Mouse (Mus musculus) spleen, adult 12 weeks (tissue): ENCODE measurements around the gene Map3k19.

Source experiments
- DNase-seq: peaks from one replicate; pipeline ENCODE4 v3.0.0; 2022; ENCODE audit warnings: low spot score

Map3k19 gene

DNA sequence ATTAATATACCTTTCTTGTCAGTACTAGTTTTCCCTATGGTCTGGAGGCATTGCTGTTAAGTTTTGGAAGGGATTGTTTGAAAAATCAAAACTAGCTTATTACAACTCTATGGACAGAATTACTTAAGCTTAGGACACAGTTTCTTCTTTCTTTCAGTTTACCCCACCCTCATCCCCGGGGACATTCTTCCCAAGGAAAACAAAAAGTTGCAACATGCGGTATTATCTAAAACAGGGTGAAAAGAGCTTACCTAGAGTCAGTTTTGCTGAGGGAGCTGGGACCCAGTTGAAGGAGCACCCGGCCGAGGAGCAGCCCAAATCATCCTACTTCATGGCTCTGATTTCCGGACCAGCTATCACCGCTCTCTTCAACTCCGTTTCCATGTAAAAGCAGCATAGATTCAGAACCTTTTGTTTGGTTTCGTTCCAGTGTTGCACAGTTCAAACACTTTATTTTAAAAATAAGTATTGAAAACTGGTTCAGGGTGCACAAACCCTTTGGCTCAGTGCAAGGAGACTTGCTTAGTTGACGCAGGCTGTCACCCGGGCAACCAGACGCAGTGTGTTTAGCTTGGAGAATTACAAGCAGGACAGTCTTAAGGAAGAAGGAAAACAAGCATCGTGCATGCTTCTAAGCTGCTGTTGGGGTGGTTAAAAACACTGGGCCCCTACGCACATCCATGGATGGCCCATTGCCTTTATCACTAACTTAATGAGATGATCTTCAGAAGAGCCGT is at the start of gene Map3k19:
Map3k19 (minus strand) TSS at position 546 of the 737 bp plus-strand sequence.
- DNase-seq: no peak

DNA sequence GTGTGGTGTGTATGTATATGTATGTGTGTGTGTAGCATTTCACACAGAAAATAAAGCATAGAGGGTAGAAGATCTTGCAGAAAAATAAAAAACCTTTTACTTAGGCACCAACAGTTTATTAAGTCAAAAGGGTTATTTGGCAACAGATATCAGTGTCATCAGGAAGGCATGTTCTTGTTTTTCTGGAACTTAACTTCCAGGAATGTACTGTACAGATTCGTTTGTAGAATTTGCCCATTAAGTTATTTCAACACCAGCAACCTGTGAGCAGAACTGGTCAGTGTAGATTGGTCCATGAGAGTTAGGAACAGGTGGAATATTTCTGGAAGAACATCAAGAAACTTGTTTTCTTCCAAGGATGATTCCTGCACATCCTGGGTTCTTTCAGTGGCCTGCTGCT is 44.6 kb upstream of the Map3k19 start:
- no peak for DNase-seq

DNA sequence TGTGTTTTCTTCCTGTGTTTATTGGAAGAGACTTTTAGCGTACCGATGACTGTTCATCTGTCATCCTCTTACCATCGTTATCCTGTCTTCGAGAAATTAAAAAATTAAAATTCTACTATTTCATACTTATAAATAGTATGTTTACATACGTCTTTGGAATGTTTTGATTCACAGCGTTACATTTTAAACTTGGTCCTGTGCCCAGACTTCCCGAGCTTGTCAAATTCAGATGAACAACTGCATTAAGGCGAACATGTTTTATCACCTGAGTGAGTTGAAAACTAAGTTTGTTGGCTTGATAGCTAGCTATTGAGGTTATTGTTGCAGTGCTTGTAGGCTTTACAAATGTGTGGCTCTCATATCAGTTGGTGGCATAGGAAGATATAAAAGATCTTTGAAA is 14.4 kb upstream of the Map3k19 start:
- no peak for DNase-seq

DNA sequence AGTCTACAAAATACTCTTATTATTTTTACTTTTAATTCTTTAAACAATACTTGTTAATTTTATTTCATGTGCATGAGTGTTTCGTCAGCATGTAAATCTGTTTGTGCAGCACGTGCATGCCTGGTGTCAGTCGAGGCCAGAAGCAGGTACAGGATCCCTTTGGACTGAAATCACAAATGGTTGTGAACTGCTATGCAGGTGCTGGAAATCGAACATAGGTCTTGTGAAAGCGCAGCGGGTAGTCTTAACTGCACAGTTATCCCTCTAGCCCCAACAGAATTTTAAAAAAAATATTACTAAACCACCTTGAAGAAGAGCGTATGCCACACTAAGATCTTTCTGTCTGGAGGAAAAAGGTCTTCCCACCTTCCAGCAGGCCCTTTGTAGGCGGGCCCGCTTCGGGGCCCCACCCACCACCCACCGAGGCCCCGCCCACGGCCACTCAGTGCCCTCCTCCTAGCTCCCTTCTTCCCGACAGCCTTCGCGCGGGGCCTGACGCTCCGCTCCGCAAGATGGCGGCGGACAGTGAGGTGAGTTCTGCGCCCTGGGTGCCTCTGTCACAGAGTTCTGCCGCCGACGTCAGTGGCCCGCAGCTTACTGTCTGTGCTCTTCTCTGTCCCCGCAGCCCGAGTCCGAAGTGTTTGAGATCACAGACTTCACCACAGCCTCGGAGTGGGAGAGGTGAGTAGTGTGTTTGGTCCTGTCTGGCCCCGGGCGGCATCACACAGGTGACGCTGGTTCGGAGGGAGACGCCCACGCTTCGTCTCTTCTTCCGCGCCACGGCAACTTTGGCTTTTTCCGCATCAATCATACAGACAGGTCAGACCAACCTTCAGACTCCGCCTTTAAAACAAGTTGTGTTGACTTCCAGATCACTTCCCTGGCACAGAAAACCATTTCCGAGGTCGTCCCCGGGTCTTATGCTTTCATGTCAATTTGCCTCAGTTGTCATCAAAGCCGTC is 13.8 kb upstream of the Map3k19 start, which contains the start of gene Rab3gap1:
Rab3gap1 (plus strand) TSS at position 474 of the 962 bp plus-strand sequence.
- peak; percentile 86 for DNase-seq

DNA sequence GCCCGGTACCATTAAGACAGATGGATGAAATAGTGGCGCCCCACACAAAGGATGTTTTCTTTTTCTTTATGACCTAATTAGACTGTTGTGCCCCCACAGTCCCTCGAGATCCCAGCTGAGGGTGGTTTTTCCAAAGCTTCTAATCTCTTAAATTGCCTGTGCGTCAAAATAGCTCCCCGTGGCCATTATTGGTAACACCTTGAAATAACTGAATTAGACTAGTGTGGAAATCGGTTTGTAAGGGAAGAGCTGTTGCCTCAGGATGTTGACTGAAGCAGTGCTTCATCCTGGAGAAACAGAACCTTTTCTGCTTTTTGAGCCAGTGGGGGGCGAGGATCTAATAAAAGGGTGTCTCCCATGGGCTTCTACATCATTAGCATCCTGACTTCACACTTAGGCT is 9.0 kb upstream of the Map3k19 start:
- no peak for DNase-seq

DNA sequence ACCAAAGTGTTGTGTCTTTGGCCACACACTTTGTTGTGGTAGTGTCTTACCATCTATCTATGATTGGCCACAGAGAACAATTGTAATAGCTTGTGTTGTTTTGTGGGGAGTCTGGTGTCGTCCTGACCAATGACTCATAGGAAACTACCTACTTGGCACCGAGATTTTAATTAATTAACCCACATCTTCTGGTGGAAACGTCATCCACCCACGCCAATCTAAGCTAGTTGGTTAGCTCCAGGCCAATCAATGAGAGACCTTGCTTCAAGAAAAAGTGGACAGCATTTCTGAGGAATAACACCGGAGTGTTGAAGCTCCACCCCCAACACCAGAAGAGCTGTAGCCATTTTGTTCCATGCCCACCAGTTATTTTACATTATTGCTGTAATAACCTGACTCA is 7.1 kb upstream of the Map3k19 start:
- no peak for DNase-seq

DNA sequence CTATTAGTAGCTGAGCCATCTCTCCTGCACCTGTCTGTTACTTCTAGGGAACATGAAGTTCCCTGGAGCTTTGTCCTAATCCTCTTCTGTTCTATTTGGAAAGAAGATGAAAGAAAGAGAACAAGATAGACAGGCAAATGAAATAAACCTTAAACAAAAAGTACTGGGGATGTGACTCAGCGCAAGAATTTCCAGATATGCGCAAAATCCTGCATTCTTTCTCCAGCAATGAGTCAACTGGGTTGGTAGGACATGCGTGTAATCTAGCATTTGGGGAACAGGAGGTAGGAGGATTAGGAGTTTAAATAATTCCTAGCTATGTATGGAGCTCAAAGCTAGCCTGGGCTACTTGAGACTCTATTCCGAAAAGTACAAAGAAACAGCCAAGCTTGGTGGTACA is 5.7 kb upstream of the Map3k19 start:
- DNase-seq: no peak

DNA sequence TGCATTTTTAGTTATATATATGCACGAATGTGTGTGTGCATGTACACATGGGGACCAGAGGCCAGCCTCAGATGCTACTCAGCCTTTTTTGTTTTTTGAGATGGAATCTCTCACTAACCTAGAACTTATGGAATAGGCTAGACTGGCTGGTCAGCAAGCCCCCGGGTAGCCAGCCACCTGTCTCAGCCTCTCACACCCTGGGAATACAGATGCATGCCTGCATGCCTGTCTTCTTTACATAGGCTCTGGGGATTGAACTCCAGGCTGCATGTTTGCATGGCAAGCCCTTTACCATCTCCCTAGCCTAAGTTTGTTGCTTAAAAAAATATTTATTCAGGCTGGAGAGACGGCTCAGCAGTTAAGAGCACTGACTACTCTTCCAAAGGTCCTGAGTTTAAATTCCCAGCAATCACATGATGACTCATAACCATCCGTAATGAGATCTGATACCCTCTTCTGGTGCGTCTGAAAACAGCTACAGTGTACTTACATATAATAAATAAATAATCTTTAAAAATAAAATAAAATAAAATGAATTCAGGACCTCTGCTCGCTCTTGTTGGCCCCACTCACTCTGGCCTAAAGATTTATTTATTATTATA is 5.1 kb upstream of the Map3k19 start:
- DNase-seq: no peak

DNA sequence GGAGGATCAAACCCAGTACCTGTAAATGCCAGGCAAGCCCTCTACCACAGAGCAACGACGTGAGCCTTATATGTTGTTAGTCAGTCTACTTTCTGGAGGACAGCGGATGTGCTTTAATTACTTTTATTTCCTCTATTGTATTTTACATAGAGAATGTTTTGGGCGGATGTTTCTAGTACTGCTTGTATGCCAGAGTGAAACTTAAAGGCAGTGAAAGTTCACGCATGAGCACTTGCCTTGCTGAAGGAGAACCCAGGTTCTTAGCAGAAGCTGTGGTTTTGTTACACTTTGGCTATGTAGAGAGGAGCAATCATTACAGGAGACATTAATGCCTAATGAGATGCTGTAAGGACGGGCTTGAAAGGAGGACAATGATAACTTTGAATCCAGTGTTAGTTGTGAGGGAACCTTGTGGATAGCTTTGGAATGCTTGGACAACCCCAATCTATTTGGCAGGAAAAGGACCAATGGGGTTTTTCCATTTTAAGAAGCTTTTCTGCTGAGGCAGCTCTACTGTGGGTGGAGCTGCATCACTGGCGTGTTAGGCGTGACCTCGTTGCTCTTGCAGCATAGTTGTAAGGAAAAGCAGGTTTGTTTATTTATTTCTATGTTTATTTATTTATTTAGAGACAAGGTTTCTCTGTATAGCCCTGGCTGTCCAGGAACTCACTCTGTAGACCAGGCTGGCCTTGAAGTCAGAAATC is 4.3 kb upstream of the Map3k19 start:
- DNase-seq: no peak

DNA sequence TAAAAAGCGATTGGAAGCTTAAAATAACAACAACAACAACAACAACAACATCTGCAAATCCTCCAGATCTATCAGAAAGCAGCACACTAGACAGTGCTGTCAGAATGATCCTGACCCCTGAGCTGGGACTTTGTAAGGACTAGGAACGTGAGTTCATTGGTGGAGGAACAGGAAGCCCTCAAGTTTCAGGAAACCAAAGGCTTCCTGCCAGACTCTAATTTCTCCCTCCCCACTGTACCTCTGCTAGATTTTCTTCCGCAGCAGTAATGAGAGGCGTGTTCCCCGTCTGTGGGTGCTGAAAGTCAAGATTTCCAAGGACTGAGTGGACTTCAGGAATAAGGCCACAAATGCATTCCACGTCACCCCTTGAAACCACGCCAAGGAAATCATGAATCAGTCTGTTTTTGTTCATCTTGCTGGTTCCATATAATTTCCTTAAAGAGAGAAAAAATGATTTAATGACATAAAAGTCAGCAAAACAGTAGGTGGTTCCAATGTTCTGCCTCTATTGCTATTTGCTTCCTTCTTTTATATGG is 4.7 kb downstream of the Map3k19 start:
- DNase-seq: no peak

DNA sequence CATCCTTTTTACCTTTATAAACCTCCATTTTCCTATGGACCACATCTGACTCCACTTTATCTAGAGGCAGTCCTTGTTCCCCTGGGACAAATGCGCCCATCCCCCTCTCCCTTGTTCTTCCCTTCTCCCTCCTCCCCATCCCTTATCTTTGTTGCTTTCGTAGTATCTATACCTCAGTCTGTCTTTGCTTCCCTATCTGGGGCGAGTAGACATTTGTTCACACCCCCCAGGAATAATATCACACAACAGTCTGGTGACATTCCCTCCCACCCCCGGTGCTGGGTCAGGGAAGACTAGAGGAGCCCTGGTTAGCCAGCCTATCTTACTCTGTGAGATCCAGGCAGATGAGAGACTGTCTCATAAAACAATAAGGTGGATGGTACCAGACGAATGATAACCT is 9.4 kb downstream of the Map3k19 start:
- DNase-seq: no peak

DNA sequence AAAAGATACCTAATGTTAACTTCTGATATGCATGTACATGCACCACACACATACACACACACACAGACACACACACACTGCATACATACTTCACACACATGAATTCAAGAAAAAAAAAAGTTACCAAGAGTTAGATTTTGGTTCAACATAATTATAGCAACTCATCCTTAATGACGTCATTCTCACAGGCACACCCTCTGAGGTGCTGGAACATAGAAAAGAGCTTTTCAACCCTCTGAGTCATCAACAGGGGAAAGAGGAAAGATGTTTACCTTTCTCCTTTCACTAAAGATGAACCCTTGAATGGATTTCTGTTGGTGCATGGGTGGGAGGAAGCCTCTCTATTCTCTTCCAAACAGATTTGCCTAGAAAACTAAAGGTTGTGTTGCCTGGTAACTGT is 16.2 kb downstream of the Map3k19 start:
- DNase-seq: no peak

DNA sequence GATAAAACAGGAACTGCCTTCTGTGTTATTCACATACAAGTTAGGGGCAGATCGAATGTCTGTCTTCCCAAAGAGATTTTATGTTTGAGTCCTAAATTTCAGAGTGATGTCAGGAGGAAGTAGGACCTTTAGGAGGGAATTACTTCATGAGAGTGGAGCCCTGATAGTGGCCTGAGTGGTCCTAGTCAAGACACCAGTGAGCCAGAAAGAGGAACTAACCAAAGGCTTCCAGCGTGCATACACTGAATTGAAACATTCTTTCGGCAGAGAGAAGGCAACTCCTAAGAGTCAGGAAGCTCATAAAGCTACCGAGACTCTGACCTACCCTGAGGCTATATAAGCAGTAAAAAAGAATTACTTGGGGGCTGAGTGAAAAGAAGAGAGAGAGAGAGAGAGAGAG is 18.2 kb downstream of the Map3k19 start:
- DNase-seq: no peak

DNA sequence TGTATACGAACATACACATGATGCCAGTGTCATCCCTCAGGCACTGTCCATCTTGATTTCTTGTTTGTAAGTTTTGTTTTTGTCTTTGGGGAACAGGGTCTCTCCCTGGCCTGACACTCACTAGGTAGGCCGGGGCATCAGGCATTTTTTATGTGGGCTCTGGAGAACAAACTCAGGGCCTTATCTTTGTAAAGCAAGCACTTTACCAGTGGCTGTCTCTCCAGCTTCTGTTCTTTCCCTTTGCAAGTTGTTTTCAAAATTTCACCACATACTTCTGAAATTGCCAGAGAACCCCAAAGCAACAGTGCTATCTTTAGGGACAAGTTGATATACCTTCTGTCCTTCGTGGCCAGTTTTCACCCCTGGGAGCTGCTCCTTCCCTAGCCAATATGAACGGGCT is 20.6 kb downstream of the Map3k19 start:
- no peak for DNase-seq

DNA sequence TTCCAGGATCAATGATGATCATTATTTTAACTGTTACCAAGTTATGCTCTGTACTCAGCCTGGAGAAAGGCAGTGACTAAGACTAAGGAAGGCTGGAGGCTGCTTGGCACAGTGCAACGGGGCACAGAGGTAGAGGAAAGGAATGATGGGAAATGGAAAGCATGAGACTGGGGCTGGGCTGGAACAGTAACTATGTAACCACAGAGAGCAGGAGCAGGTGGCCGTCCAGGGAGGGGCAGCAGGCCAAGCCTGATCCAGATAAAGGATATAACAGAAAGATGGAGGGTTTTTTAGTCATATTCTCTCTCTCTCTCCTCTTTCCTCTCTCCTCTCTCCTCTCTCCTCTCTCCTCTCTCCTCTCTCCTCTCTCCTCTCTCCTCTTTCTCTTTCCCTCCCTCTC is 21.1 kb downstream of the Map3k19 start:
- DNase-seq: no peak

DNA sequence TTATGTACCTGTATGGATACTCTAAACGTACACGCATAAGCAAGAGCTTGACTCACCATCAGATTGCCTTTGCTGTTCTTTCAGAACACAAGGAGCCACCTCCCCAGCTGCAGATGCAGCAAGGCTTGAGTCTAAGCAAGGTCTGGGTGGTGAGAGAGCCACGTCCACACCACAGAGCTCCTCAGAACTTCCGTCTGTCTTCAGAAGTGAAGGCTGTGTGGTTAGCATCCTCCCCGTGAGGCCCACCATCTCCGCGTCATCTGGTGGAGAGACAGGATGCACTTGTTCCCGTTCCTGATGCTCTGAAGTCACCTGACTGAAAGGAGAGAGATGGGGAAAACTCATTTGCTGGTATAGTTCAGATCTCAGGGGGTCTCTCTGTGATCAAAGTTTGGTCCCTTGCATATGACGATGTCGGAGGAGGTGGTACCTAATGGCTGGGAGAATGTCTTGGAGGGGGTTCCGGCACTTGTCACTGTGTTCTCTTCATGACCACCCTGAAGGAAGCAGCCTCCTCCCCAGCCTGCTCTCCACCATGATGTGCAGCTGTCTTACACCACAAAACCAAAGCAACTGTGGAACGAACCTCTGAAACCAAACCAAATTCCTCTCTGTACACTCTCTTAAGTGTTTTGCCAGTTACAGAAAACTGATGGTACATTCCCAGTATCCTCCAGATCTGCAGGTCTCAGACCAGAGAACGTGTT is 24.5 kb downstream of the Map3k19 start:
- no peak for DNase-seq

DNA sequence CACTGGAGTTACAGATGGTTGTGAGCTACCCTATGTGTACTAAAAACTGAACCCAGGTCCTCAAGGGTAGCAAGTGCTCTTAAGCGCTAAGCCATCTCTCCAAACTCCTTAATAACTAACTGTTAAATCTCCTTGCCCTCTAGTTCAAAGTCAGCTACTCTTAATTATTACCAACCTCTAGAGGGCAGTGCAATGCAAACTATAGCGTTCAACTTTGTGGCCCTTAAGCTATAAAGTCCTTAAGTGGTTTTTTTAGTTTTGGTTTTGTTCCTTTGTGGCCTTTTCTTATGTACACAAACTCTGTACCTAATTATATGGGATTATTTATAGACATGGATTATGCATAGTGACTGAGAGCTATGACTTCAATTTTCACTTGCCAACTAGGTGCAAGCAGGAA is 27.5 kb downstream of the Map3k19 start:
- DNase-seq: no peak

DNA sequence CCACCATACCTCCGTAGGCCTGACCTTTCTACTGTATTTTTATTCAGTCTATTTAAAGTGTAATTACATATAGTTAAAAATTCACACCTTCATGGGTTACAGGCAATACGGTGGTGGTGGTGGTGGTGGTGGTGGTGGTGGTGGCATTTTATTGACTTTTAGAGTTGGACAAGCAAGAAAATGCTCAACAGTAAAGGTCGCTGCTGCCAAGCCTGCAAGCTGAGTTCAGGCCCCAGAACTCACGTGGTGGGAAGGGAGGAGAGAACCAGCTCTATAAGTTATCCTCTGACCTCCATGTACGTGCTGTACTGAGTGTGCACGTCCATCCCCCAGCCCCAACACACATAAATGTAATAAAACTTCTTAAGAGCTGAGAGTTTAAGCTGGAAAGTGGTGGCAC is 38.5 kb downstream of the Map3k19 start:
- no peak for DNase-seq

DNA sequence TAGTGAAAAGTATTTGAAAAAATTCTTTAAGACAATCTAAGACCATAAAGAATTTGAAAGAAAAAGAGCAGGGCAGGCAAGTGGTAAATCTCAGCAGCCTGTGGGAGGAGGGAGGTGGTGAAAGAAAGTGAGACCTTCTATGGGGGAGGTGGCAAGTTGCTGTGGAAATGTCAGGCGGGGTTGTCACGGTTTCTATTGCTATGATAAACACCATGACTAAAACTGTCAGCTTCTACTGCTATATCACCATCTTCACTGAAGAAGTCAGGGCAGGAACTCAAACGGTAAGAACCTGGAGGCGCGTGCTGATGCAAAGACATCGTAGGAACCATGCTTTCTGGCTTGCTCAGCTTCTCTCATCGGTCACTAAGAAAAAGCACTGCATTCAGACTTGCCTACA is 41.9 kb downstream of the Map3k19 start:
- DNase-seq: no peak

DNA sequence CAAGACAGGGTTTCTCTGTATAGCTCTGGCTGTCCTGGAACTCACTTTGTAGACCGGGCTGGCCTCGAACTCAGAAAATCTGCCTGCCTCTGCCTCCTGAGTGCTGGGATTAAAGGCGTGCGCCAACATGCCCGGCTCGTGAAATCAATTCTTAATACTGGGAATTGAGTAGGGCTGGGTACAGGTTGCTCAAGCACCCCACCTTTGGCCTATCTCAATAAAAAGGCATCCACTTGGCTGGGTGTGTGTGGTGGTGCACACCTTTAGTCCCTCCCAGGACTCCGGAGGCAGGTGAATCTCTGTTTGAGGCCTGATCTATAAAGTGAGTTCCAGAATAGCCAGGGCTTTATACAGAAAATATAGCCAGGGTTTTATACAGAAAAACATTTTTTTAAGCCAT is 46.2 kb downstream of the Map3k19 start:
- no peak for DNase-seq

DNA sequence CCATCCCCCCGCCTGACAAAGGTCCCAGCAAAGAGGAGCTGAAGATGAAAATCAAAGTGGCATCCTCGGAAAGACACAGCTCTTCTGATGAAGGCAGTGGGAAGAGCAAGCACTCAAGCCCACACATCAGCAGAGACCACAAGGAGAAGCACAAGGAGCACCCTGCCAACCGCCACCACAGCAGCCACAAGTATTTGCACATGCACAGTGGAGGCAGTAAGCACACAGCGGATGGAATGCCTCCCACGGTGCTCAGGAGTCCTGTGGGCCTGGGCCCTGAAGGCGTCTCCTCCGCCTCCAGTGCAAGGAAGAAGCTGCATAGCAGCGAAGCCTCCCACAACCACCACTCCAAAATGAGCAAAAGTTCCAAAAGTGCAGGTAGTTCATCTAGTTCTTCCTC is 51.9 kb downstream of the Map3k19 start:
- DNase-seq: no peak
